Mouse (Mus musculus) heart, postnatal 14 days (tissue): Measurements from ENCODE around the gene Myom1. TPM values are rescaled to one million over a fixed set of nuclear protein-coding genes. Genes with fewer than 3 reads are reported as not detected.

ENCODE experiments used
- DNase-seq, 2 experiments: peaks; one replicate each; pipeline ENCODE4 v3.0.0; 2021 to 2022
- intact Hi-C: fragments of 180-260 bp; cut with DNase I; formaldehyde crosslinking; loops from one replicate; pipeline ENCODE4 v1.15.1; 2025
- total RNA-seq, 2 experiments: library from RNA; stranded (reverse); gene quantifications; 2 replicates each; pipeline ENCODE4 v1.2.3; 2021

Myom1 gene
- total RNA-seq, 2 experiments from 2014 or later, result 1,141 to 1,154 TPM

DNA sequence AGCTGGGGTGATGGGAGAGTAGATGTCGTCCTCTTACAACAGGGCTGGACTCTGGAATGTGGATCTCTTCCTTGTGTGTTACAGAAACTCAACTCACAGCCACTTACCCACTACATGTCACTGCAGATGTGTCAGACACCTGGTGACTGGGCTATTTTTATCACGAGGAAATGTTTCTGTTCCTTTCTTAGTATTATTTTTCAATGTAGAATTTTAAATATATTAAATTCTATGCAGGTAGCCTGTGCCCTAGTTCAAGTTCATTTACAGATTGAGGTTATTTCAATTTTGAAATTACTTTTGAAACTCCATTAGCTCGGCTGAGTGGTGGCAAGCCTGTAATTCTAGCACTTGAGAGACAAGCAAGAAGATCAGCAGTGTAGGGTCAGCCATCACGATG is 88.6 kb downstream of the Myom1 start:
- intact Hi-C loops, result loop anchor here (5.0 kb wide), 1 partner anchor 106 kb away; no protein-coding TSS in a partner anchor

DNA sequence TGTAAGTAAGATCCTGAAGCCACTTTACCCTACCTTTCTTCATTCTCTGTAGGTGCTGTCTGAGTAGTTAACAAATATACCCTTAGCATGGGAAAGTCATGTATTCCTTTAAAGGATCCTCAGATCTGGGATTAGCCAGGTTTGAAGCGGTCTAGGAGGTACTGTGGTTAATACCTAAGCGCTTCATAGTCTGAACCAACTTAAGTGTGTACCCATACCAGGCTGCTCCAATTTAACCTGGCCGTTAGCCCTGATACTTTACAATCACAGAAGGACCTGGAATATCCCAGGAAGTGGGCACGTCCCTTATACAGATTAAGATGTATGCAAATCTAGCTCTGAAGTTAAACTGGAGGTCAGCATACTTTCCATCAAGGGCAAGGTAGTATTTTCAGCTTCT is 89.9 kb downstream of the Myom1 start:
- intact Hi-C loops, result loop anchor here (5.0 kb wide), 1 partner anchor 105 kb away; no protein-coding TSS in a partner anchor

More for the DNA sequence above, 88.6 kb downstream of the Myom1 start:
- no peak for DNase-seq

DNA sequence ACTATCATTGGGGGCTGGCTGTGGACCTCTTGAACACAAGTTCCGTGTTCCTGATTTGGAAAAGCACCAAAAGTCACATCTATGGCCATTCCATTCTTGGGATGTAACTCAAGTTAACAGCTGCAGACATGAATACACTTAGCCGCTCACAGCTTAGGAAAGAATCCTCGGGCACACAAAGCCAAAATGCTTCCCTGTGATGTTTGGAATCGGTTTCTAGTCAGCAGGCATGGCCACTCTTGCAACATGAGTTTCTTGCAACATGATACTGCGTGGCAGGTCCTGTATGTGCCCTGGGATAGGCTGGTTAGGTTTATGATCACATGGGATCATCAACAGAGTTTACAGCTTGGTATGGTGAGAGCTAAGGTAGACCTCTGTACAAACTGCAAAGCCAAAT is 91.4 kb downstream of the Myom1 start:
- DNase-seq, result no peak
- intact Hi-C loops, result loop anchor here (5.0 kb wide), 1 partner anchor 104 kb away; no protein-coding TSS in a partner anchor

More for the DNA sequence above, 89.9 kb downstream of the Myom1 start:
- no peak for DNase-seq

DNA sequence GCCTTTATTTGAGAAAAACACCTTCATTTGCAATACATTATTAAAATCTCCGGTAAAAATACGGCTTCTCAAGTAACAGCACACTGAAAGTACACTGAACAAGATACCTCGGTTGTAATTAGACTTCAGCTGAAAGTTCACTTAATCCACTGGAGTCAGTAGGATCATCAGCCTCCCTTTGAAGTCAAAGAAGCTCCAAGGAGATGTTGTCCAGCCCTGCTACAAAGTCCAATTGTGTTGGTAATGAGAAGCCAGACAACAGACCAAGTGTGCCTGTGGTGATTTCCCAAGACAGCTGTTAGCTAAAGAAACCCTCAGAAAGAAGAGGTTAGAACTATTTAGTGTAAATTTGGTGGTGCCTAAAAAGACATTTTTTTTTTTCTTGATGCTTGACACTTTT is 92.0 kb downstream of the Myom1 start:
- DNase-seq, result no peak
- intact Hi-C loops, result loop anchor here (5.0 kb wide), 1 partner anchor 103 kb away; no protein-coding TSS in a partner anchor

GRCm38 (mm10) chr17:71096557-71097208 is 94.2 kb downstream of the Myom1 start:
- intact Hi-C loops, result no loop called here
- no peak for DNase-seq

GRCm38 (mm10) chr17:71097209-71097597 is 94.8 kb downstream of the Myom1 start:
- intact Hi-C loops, result no loop called here
- DNase-seq, result peak in 1 of 2 experiments; percentile 43

- no peak for DNase-seq
- intact Hi-C loops, result no loop called here
Observed at GRCm38 (mm10) chr17:71098606-71099005, 96.2 kb downstream of the Myom1 start.

GRCm38 (mm10) chr17:71102571-71103551 is 100.4 kb downstream of the Myom1 start:
- intact Hi-C loops, result no loop called here
- DNase-seq, result peak in 1 of 2 experiments; percentile 57

DNA sequence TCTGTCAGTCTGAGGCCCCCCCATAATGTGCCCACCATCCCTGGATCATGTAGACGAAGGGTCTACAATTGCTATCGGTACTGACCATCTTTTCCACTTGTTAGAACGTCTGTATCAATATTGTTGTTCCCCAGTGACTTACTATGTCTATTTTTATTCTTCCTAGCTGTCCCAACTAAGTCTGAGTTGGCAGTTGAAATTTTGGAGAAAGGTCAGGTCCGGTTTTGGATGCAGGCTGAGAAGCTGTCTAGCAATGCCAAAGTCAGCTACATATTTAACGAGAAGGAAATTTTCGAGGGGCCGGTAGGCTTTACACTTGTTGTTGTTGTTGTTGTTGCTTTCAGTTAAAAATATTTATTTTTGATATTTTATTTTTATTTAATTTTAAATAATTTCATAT is 102.9 kb downstream of the Myom1 start:
- intact Hi-C loops, result no loop called here
- no peak for DNase-seq

- DNase-seq, result no peak
- intact Hi-C loops, result no loop called here
Observed at GRCm38 (mm10) chr17:71106250-71106649, 103.8 kb downstream of the Myom1 start.

GRCm38 (mm10) chr17:71110753-71111265 is 108.4 kb downstream of the Myom1 start:
- DNase-seq, result no peak

GRCm38 (mm10) chr17:71112689-71113088 is 110.3 kb downstream of the Myom1 start:
- intact Hi-C loops, result no loop called here
- DNase-seq, result no peak

More at GRCm38 (mm10) chr17:71110753-71111265, 108.4 kb downstream of the Myom1 start:
- intact Hi-C loops, result no loop called here

- intact Hi-C loops, result no loop called here
Observed at GRCm38 (mm10) chr17:71114282-71114681, 111.8 kb downstream of the Myom1 start.

GRCm38 (mm10) chr17:71117956-71118355 is 115.5 kb downstream of the Myom1 start:
- DNase-seq, result no peak
- intact Hi-C loops, result no loop called here

More at GRCm38 (mm10) chr17:71114282-71114681, 111.8 kb downstream of the Myom1 start:
- no peak for DNase-seq

DNA sequence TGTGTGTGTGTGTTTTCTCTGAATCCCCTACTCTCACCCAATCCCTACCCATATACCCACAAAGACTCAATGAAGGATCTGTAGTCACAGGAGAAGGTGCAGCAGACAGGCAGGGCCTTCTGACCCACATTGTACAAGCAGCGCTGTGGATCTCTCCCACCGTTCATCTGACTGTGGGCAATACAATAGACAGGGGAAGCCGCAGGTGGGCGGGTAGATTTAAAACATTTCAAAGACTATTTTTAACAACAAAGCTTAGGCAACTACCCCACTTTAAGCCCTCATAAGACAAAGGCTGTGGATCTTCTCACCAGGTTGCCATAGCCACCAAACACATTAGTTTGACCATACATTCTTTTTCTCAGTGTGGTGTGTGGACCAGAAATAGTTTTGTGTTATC is 116.2 kb downstream of the Myom1 start:
- intact Hi-C loops, result no loop called here
- DNase-seq, result no peak

- DNase-seq, result no peak
- intact Hi-C loops, result loop anchor here (5.0 kb wide), 1 partner anchor 62 kb away; the partner anchor contains the start of gene Lpin2
Observed at GRCm38 (mm10) chr17:71120626-71121025, 118.2 kb downstream of the Myom1 start.

GRCm38 (mm10) chr17:71124061-71124670 is 121.7 kb downstream of the Myom1 start:
- DNase-seq, result no peak
- intact Hi-C loops, result loop anchor here (5.0 kb wide), 1 partner anchor 58 kb away; the partner anchor contains the start of gene Lpin2

DNA sequence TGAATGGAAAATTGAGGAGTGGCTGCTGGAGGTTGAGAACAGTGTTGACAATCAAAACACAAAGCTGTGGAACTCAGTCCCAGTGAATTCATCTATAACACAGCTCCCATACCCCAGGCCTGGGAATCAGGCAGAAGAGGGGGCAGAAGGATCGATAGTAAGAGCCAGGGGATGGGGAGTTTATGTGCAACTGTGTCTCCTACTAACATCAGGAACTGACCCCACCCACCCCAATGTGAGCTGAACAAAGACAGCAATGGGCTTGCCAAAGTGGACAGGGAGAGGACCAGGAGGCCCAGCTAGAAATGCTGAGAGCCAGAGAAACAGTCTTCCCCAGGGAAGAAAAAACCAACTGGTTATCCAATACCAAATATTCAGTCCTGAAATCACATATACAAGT is 122.2 kb downstream of the Myom1 start:
- intact Hi-C loops, result loop anchor here (5.0 kb wide), 1 partner anchor 58 kb away; the partner anchor contains the start of gene Lpin2

DNA sequence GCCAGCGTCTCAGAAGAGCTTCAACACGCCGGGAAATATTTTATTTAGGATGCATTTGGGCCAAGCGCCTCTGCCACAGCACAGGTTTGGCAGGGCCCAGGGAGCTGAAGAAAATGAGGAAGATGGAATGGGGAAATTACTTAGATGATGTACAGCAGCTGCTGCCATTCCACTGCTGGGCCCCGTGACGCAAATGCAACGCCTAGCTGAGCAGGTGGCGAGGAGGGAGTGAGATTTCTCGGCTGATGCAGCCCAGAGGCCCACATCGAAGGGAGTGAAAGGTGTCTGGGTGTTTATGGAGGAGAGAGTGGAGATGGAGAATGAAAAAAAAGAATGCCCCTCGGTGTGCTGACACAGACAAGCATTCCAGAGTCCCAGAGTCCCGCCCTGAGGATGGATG is 123.1 kb downstream of the Myom1 start:
- DNase-seq, result no peak
- intact Hi-C loops, result no loop called here

More for the DNA sequence above, 122.2 kb downstream of the Myom1 start:
- DNase-seq, result no peak

- intact Hi-C loops, result no loop called here
- DNase-seq, result no peak
Observed at GRCm38 (mm10) chr17:71126001-71126400, 123.6 kb downstream of the Myom1 start.
